ENCODE assay signal across 30 mouse cellular contexts in genomic region chr11:12841393-12841792, GRCm38 (mm10).
"Had no signal": no experiment of that assay in that cellular context is flagged by ENCODE, and none has a peak within 500 bp of the region (broad histone marks: within the 10 kb centered on the region; RNA-seq: fewer than 3 reads in every experiment).

No protein-coding gene starts in this region.

- H3K4me1 ChIP-seq: limb, embryonic 10.5 days; limb, embryonic 12.5 days; limb, embryonic 13.5 days; limb, embryonic 15.5 days; liver, embryonic 12.5 days; liver, embryonic 13.5 days; liver, embryonic 15.5 days; lung, embryonic 15.5 days; megakaryocyte, embryonic 14.5 days; midbrain, embryonic 10.5 days; midbrain, embryonic 12.5 days; midbrain, embryonic 13.5 days; midbrain, embryonic 15.5 days; neural tube, embryonic 12.5 days had no signal

- ATAC-seq: liver, embryonic 12.5 days; liver, postnatal 0 days; lung, postnatal 0 days; midbrain, embryonic 13.5 days; midbrain, embryonic 15.5 days; midbrain, embryonic 16.5 days had no signal

- H3K27ac ChIP-seq: limb, embryonic 10.5 days; limb, embryonic 12.5 days; limb, embryonic 13.5 days; limb, embryonic 15.5 days; liver, embryonic 12.5 days; liver, embryonic 13.5 days; liver, embryonic 14.5 days; liver, embryonic 15.5 days; lung, embryonic 15.5 days; macrophage; midbrain, embryonic 10.5 days; midbrain, embryonic 12.5 days; midbrain, embryonic 13.5 days; midbrain, embryonic 15.5 days; neural tube, embryonic 12.5 days had no signal

- H3K4me3 ChIP-seq: limb, embryonic 10.5 days; limb, embryonic 12.5 days; limb, embryonic 13.5 days; limb, embryonic 15.5 days; liver, embryonic 12.5 days; liver, embryonic 13.5 days; liver, embryonic 15.5 days; lung, embryonic 15.5 days; megakaryocyte, embryonic 14.5 days; midbrain, embryonic 10.5 days; midbrain, embryonic 12.5 days; midbrain, embryonic 13.5 days; midbrain, embryonic 15.5 days; myocyte; neural tube, embryonic 12.5 days had no signal

- H3K9me3 ChIP-seq: limb, embryonic 10.5 days; limb, embryonic 12.5 days; limb, embryonic 13.5 days; limb, embryonic 15.5 days; liver, embryonic 12.5 days; liver, embryonic 13.5 days; liver, embryonic 15.5 days; lung, embryonic 15.5 days; midbrain, embryonic 10.5 days; midbrain, embryonic 12.5 days; midbrain, embryonic 13.5 days; midbrain, embryonic 15.5 days; neural tube, embryonic 12.5 days had no signal

- H3K9ac ChIP-seq: limb, embryonic 12.5 days; limb, embryonic 13.5 days; limb, embryonic 15.5 days; liver, embryonic 12.5 days; liver, embryonic 13.5 days; liver, embryonic 14.5 days; liver, embryonic 15.5 days; liver, postnatal 0 days; lung, embryonic 14.5 days; lung, embryonic 15.5 days; midbrain, embryonic 12.5 days; midbrain, embryonic 13.5 days; midbrain, embryonic 15.5 days; neural tube, embryonic 12.5 days had no signal

- DNase-seq: left cerebral cortex, postnatal 4 days; liver; liver, embryonic 13.5 days; liver, postnatal 0 days; lung, adult 18-20 months; lung, adult 2 months; lung, embryonic 14.5 days; lung, postnatal 10 days; lung, postnatal 14 days; lung, postnatal 36 days; lung, postnatal 4 days; midbrain, embryonic 14.5 days had no signal

- H3K27me3 ChIP-seq: limb, embryonic 12.5 days; limb, embryonic 13.5 days; limb, embryonic 15.5 days; liver, embryonic 12.5 days; liver, embryonic 13.5 days; liver, embryonic 15.5 days; lung, embryonic 15.5 days; megakaryocyte, embryonic 14.5 days; midbrain, embryonic 12.5 days; midbrain, embryonic 13.5 days; midbrain, embryonic 15.5 days; neural tube, embryonic 12.5 days had no signal

- H3K36me3 ChIP-seq: limb, embryonic 10.5 days; limb, embryonic 12.5 days; limb, embryonic 13.5 days; limb, embryonic 15.5 days; liver, embryonic 12.5 days; liver, embryonic 13.5 days; liver, embryonic 15.5 days; lung, embryonic 15.5 days; midbrain, embryonic 10.5 days; midbrain, embryonic 12.5 days; midbrain, embryonic 13.5 days; midbrain, embryonic 15.5 days; neural tube, embryonic 12.5 days had no signal
